Mouse (Mus musculus) CH12.LX (cell line): ENCODE data around the gene Rbak. TPM values are rescaled to one million over a fixed set of nuclear protein-coding genes. Genes with fewer than 3 reads are reported as not detected.
A peak's percentile ranks its signal among the peaks of the same experiment; 100 is the strongest.

ENCODE experiments used
- DNase-seq: peaks from one replicate; pipeline ENCODE4 v3.0.0-alpha.2; 2013; ENCODE audit errors: extremely low read depth
- H3K27ac ChIP-seq: 2 replicates; pipeline ENCODE4 v1.5.1; 2012; ENCODE audit warnings: low read depth, mild to moderate bottlenecking, control low read depth, moderate library complexity; ENCODE audit not compliant: insufficient read depth
- H3K27me3 ChIP-seq: replicated peaks from 2 replicates; pipeline ENCODE3; 2012; ENCODE audit warnings: inconsistent platforms
- H3K36me3 ChIP-seq, 2 experiments: replicated peaks in 1 of 2; 2 replicates each; pipeline versions ENCODE3 to v1.6.1; 2012; ENCODE audit warnings: inconsistent platforms in 1 of 2, low read length in 1 of 2, mild to moderate bottlenecking in 1 of 2, mixed read lengths in 1 of 2, moderate library complexity in 1 of 2; ENCODE audit not compliant: control insufficient read depth in 1 of 2, insufficient read depth in 1 of 2
- H3K4me1 ChIP-seq, 2 experiments: 2 replicates each; pipeline ENCODE4 v1.6.1; 2012; ENCODE audit warnings: inconsistent platforms in 1 of 2, moderate library complexity in 1 of 2; ENCODE audit not compliant: insufficient read depth in 2 of 2, control insufficient read depth in 1 of 2
- H3K4me2 ChIP-seq: 2 replicates; pipeline ENCODE4 v1.6.1; 2012; ENCODE audit warnings: low read depth, mild to moderate bottlenecking, control low read depth; ENCODE audit not compliant: poor library complexity, insufficient read depth, severe bottlenecking
- H3K4me3 ChIP-seq, 3 experiments: fragments of 150-350 bp in 1 of 3; sonication (generic) in 1 of 3; replicated peaks in 1 of 3; 2 replicates each; pipeline versions ENCODE3 to v1.5.1; 2011 to 2012; ENCODE audit warnings: low read depth in 2 of 3, low read length in 2 of 3, mild to moderate bottlenecking in 2 of 3, moderate library complexity in 2 of 3, control low read depth in 1 of 3, improper control_type of control experiment in 1 of 3, inconsistent platforms in 1 of 3, mixed read lengths in 1 of 3; ENCODE audit not compliant: poor library complexity in 1 of 3
- H3K79me2 ChIP-seq: replicated peaks from 2 replicates; pipeline ENCODE4 v1.6.1; 2012; ENCODE audit warnings: mild to moderate bottlenecking, moderate library complexity; ENCODE audit not compliant: control insufficient read depth, poor library complexity, insufficient read depth, severe bottlenecking; ENCODE audit errors: extremely low read depth
- H3K9ac ChIP-seq: 2 replicates; pipeline ENCODE4 v1.6.1; 2012; ENCODE audit warnings: low read depth, mild to moderate bottlenecking, control low read depth, moderate library complexity; ENCODE audit not compliant: insufficient read depth
- H3K9me3 ChIP-seq: replicated peaks from 2 replicates; pipeline ENCODE3; 2012; ENCODE audit warnings: low read length, inconsistent platforms, mixed read lengths
- CHD1 ChIP-seq: IDR thresholded peaks from 2 replicates; pipeline ENCODE4 v1.6.1; 2012; ENCODE audit warnings: low read depth, low read length, improper control_type of control experiment, inconsistent platforms
- CHD2 ChIP-seq: IDR thresholded peaks from 2 replicates; pipeline ENCODE4 v1.6.1; 2011; ENCODE audit warnings: low read length, improper control_type of control experiment
- CTCF ChIP-seq, 2 experiments: IDR thresholded peaks in 1 of 2; conservative IDR thresholded peaks in 1 of 2; 2 replicates each; pipeline ENCODE4 v1.5.1; 2011 to 2012; ENCODE audit warnings: low read depth in 2 of 2, low read length in 2 of 2, improper control_type of control experiment in 1 of 2, inconsistent platforms in 1 of 2, mild to moderate bottlenecking in 1 of 2, moderate library complexity in 1 of 2
- ETS1 ChIP-seq: conservative IDR thresholded peaks from 2 replicates; pipeline ENCODE4 v1.6.1; 2012; ENCODE audit warnings: low read depth, mild to moderate bottlenecking, inconsistent platforms, low read length, improper control_type of control experiment, moderate library complexity
- HCFC1 ChIP-seq: IDR thresholded peaks from 2 replicates; pipeline ENCODE4 v1.6.1; 2012; ENCODE audit warnings: low read depth, mild to moderate bottlenecking, inconsistent platforms, low read length, improper control_type of control experiment
- JUND ChIP-seq: conservative IDR thresholded peaks from 2 replicates; pipeline ENCODE4 v1.6.1; 2011; ENCODE audit warnings: low read depth, low read length, improper control_type of control experiment
- KAT2A ChIP-seq: IDR thresholded peaks from 2 replicates; pipeline ENCODE4 v1.6.1; 2012; ENCODE audit warnings: low read length, improper control_type of control experiment, inconsistent platforms; ENCODE audit not compliant: insufficient replicate concordance
- MAX ChIP-seq: IDR thresholded peaks from 2 replicates; pipeline ENCODE4 v1.6.1; 2011; ENCODE audit warnings: low read length, improper control_type of control experiment
- MXI1 ChIP-seq: IDR thresholded peaks from 2 replicates; pipeline ENCODE4 v1.6.1; 2011; ENCODE audit warnings: mild to moderate bottlenecking, low read depth, low read length, improper control_type of control experiment
- MYC ChIP-seq: IDR thresholded peaks from 2 replicates; pipeline ENCODE4 v1.6.1; 2011; ENCODE audit warnings: low read depth, mild to moderate bottlenecking, improper control_type of control experiment, low read length
- PAX5 ChIP-seq: IDR thresholded peaks from 2 replicates; pipeline ENCODE4 v1.6.1; 2012; ENCODE audit warnings: low read length, inconsistent platforms, mixed read lengths
- POLR2A ChIP-seq: IDR thresholded peaks from 2 replicates; pipeline ENCODE4 v1.6.1; 2011; ENCODE audit warnings: low read depth, mild to moderate bottlenecking, improper control_type of control experiment, low read length
- RAD21 ChIP-seq: IDR thresholded peaks from 2 replicates; pipeline ENCODE4 v1.6.1; 2011; ENCODE audit warnings: low read depth, mild to moderate bottlenecking, low read length, improper control_type of control experiment, moderate library complexity
- SIN3A ChIP-seq: IDR thresholded peaks from 2 replicates; pipeline ENCODE4 v1.6.1; 2012; ENCODE audit warnings: low read length, improper control_type of control experiment, inconsistent platforms
- SMC3 ChIP-seq: IDR thresholded peaks from 2 replicates; pipeline ENCODE4 v1.6.1; 2011; ENCODE audit warnings: low read depth, low read length, improper control_type of control experiment
- TBP ChIP-seq: conservative IDR thresholded peaks from 2 replicates; pipeline ENCODE4 v1.6.1; 2011; ENCODE audit warnings: low read depth, low read length, improper control_type of control experiment
- UBTF ChIP-seq: IDR thresholded peaks from 2 replicates; pipeline ENCODE4 v1.6.1; 2012; ENCODE audit warnings: low read depth, mild to moderate bottlenecking, inconsistent platforms, low read length, improper control_type of control experiment, moderate library complexity
- USF1 ChIP-seq: IDR thresholded peaks from 2 replicates; pipeline ENCODE4 v1.6.1; 2014; ENCODE audit warnings: low read depth, mild to moderate bottlenecking, inconsistent platforms, low read length, improper control_type of control experiment
- ZMIZ1 ChIP-seq: IDR thresholded peaks from 2 replicates; pipeline ENCODE4 v1.6.1; 2012; ENCODE audit warnings: low read depth, mild to moderate bottlenecking, inconsistent platforms, low read length, improper control_type of control experiment
- ZNF384 ChIP-seq: IDR thresholded peaks from 2 replicates; pipeline ENCODE4 v1.6.1; 2012; ENCODE audit warnings: low read depth, low read length, improper control_type of control experiment, inconsistent platforms
- dilution Hi-C: fragments of 300-500 bp; cut with MboI; formaldehyde crosslinking; loops from 2 replicates; pipeline ENCODE4 v1.14.3; 2020; ENCODE audit warnings: low sequenced_read_pairs; ENCODE audit not compliant: extremely low pct_unique_long_range_greater_than_20kb, extremely low pct_ligation_motif_present
- in situ Hi-C: fragments of 300-500 bp; cut with MboI; formaldehyde crosslinking; loops from 3 replicates; pipeline ENCODE4 v1.14.3; 2019; ENCODE audit warnings: low sequenced_read_pairs, low pct_ligation_motif_present, low pct_unique_long_range_greater_than_20kb, mixed read lengths
- polyA plus RNA-seq: library from polyadenylated mRNA; unstranded; fragments of >175 nt; gene quantifications from 2 replicates; pipeline ENCODE4 v1.2.1, GENCODE M21; 2012; ENCODE audit warnings: low read depth; ENCODE audit not compliant: insufficient read length
- total RNA-seq, 2 experiments: library from RNA; depleted of rRNA; stranded (reverse); fragments of 300-350 nt in 1 of 2; fragments of >200 nt in 1 of 2; gene quantifications; 2 replicates each; pipeline ENCODE4 v1.2.3; 2012 to 2014

The Rbak gene
- total and polyA plus RNA-seq, 3 experiments, result 3.8 to 6.1 (median 4.9) TPM

- DNase-seq, result no peak
- dilution Hi-C loops, result no loop called here
- Histone ChIP-seq H3K27ac (no peak overlapping the region), H3K79me2 (no peaks in the 10 kb centered on the region), H3K27me3 (no peaks in the 10 kb centered on the region), H3K9ac (no peak overlapping the region)
- TF ChIP-seq JUND (no peak), CHD1 (no peak), UBTF (no peak), RAD21 (no peak), USF1 (no peak), KAT2A (no peak), MYC (no peak), ETS1 (no peak), SIN3A (no peak), HCFC1 (no peak), MXI1 (no peak), ZNF384 (no peak), ZMIZ1 (no peak), MAX (no peak), PAX5 (no peak), POLR2A (no peak), TBP (no peak), CHD2 (no peak)
- TF ChIP-seq, all 38 proteins: peak for 0
- in situ Hi-C loops, result no loop called here
- H3K4me2 ChIP-seq, result no peak overlapping the region
- peaks cover 4% of the 10 kb centered on the region for H3K9me3 ChIP-seq
- no peaks in the 10 kb centered on the region for H3K36me3 ChIP-seq
- no peak overlapping the region for H3K4me3 ChIP-seq
- peaks cover 0 to 11% of the 10 kb centered on the region in 2 experiments; a peak in 2 of 4 replicates for H3K4me1 ChIP-seq
These were observed 47.5 kb downstream of the Rbak start for GRCm38 (mm10) chr5:143132935-143133514.

- TF ChIP-seq MYC, result no peak
- no peak for TF ChIP-seq MXI1
- peak; percentile 26 to 53; a peak in 3 of 4 replicates for TF ChIP-seq CTCF (conservative IDR thresholded peaks at IDR 0.05 in 1 of 2, IDR thresholded peaks at IDR 0.05 in 1 of 2; ENCODE audit: low read depth in 2 of 2, low read length in 2 of 2)
- peak; percentile 33 for TF ChIP-seq RAD21
- TF ChIP-seq SMC3, result peak; percentile 14; the same call in 1 of the 2 replicates
- TF ChIP-seq JUND, result no peak
- TF ChIP-seq, all 38 proteins: peak for 3
- no peak overlapping the region for H3K4me3 ChIP-seq
- H3K79me2 ChIP-seq, result no peaks in the 10 kb centered on the region
- H3K27ac ChIP-seq, result no peak overlapping the region
- peaks cover 4% of the 10 kb centered on the region for H3K9me3 ChIP-seq
- DNase-seq, result peak; percentile 31
- H3K9ac ChIP-seq, result no peak overlapping the region
- no peak overlapping the region for H3K4me2 ChIP-seq
- in situ Hi-C loops, result no loop called here
- H3K36me3 ChIP-seq, result no peaks in the 10 kb centered on the region
- H3K27me3 ChIP-seq, result no peaks in the 10 kb centered on the region
- dilution Hi-C loops, result no loop called here
- H3K4me1 ChIP-seq, result peaks cover 0 to 11% of the 10 kb centered on the region in 2 experiments; a peak in 2 of 4 replicates
These were observed 50.2 kb downstream of the Rbak start for GRCm38 (mm10) chr5:143130342-143130741.
